Mouse (Mus musculus): ENCODE measurements around the gene Akr1c14. TPM values are rescaled to one million over a fixed set of nuclear protein-coding genes. Genes with fewer than 3 reads are reported as not detected.
A peak's percentile ranks its signal among the peaks of the same experiment; 100 is the strongest.

The Akr1c14 gene
- total and polyA plus RNA-seq, 2 experiments from 2014 or later, result 3.0 to 5.2 TPM

DNA sequence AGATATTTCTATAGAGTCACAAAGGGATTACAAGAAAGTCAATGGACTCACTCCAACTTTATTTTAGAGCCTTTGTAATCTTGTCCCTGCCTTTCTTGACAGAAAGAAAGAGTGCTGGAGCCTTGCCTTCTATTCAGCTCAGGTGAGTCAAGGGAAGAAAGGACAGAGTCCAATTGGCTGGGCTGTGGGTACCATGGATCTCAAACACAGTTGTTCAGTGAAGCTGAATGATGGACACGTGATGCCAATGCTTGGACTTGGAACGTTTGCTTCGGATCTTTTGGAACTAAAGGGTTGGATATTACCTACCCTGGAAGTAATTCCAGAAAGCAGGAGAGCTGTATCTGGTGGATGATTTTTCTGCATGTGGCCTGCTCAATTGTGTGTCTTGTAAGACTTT is 13.8 kb upstream of the Akr1c14 start:
- DNase-seq (ENCODE audit: low spot score), result no peak

DNA sequence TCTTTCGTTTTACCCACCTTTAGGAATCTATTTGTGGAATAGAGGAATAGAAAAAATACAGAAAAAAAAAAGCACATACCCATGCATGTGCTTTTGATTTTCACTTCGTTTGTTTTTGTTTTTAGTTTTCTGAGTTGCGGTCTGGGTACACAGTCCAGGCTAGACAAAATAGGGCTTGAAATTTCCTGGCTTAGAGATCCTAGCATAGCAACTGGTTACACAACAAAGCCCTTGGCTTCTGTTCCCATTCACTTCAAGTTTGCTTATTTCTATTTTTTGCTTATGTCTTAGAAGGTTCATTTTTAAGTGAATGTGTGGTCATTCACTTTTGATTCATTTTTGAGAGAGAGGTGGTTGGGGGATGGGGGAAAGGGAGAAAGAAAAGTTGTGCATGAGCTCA is 2.7 kb upstream of the Akr1c14 start:
- Histone ChIP-seq H3K27ac (ENCODE audit: low read depth) (no peak overlapping the region), H3K36me3 (replicated peaks; ENCODE audit: control insufficient read depth, insufficient read depth, low read length) (no peaks in the 10 kb centered on the region), H3K4me2 (ENCODE audit: low read depth, low read length) (no peak overlapping the region), H3K9ac (replicated peaks; ENCODE audit: low read depth, low read length) (no peak overlapping the region), H3K27me3 (ENCODE audit: control insufficient read depth, insufficient read depth, low read length) (no peaks in the 10 kb centered on the region), H3K4me3 (ENCODE audit: low read depth, low read length) (no peak overlapping the region), H3K9me3 (replicated peaks; ENCODE audit: control insufficient read depth, low read length) (no peaks in the 10 kb centered on the region), H3K4me1 (ENCODE audit: control insufficient read depth, insufficient read depth) (no peaks in the 10 kb centered on the region)
- TF ChIP-seq CTCF (IDR thresholded peaks at IDR 0.05; ENCODE audit: low read depth), result no peak
- TF ChIP-seq EP300 (IDR thresholded peaks at IDR 0.05; ENCODE audit: low read depth), result no peak
- 66% methylated on average over 3 of the region's 3 CpGs for WGBS
- ATAC-seq (ENCODE audit: insufficient read depth, low read depth) (no peak), DNase-seq (ENCODE audit: low spot score) (no peak)

More for the DNA sequence above, 13.8 kb upstream of the Akr1c14 start:
- WGBS, result 66% methylated on average over 3 of the region's 3 CpGs
- TF ChIP-seq EP300 (IDR thresholded peaks at IDR 0.05; ENCODE audit: low read depth) (no peak), CTCF (IDR thresholded peaks at IDR 0.05; ENCODE audit: low read depth) (no peak)
- H3K36me3 ChIP-seq (replicated peaks; ENCODE audit: control insufficient read depth, insufficient read depth, low read length), result no peaks in the 10 kb centered on the region
- H3K27ac ChIP-seq (ENCODE audit: low read depth), result no peak overlapping the region
- H3K4me3 ChIP-seq (ENCODE audit: low read depth, low read length), result no peak overlapping the region
- no peak overlapping the region for H3K9ac ChIP-seq (replicated peaks; ENCODE audit: low read depth, low read length)
- no peak overlapping the region for H3K4me2 ChIP-seq (ENCODE audit: low read depth, low read length)
- H3K4me1 ChIP-seq (ENCODE audit: control insufficient read depth, insufficient read depth), result no peaks in the 10 kb centered on the region
- ATAC-seq (ENCODE audit: insufficient read depth, low read depth), result no peak
- no peaks in the 10 kb centered on the region for H3K9me3 ChIP-seq (replicated peaks; ENCODE audit: control insufficient read depth, low read length)
- H3K27me3 ChIP-seq (ENCODE audit: control insufficient read depth, insufficient read depth, low read length), result no peaks in the 10 kb centered on the region

DNA sequence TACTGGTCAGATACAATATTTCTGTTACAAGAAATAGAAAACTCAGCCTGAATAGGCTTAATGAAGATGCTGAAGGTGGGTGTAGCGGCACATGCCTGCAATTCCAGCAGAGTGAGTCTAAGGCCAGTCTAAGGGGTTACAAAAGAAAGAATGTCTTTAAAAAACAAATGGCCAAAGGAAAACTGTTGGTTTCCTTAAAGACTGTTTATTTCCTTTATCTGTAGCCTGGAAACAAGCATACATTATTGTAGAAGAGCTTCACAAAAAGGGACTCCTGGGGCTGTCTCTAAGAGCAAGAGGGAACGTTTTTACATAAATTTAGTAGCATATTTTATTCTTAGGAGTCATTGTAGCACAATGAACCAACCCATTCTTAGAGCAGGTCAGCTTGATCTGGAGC is 2.0 kb upstream of the Akr1c14 start:
- Histone ChIP-seq H3K4me2 (ENCODE audit: low read depth, low read length) (no peak overlapping the region), H3K4me1 (ENCODE audit: control insufficient read depth, insufficient read depth) (no peaks in the 10 kb centered on the region), H3K9me3 (replicated peaks; ENCODE audit: control insufficient read depth, low read length) (no peaks in the 10 kb centered on the region), H3K36me3 (replicated peaks; ENCODE audit: control insufficient read depth, insufficient read depth, low read length) (no peaks in the 10 kb centered on the region), H3K4me3 (ENCODE audit: low read depth, low read length) (no peak overlapping the region), H3K27me3 (ENCODE audit: control insufficient read depth, insufficient read depth, low read length) (no peaks in the 10 kb centered on the region), H3K9ac (replicated peaks; ENCODE audit: low read depth, low read length) (no peak overlapping the region), H3K27ac (ENCODE audit: low read depth) (no peak overlapping the region)
- WGBS, result 56% methylated on average over 2 of the region's 2 CpGs
- DNase-seq (ENCODE audit: low spot score), result no peak
- no peak for ATAC-seq (ENCODE audit: insufficient read depth, low read depth)
- no peak for TF ChIP-seq CTCF (IDR thresholded peaks at IDR 0.05; ENCODE audit: low read depth)
- no peak for TF ChIP-seq EP300 (IDR thresholded peaks at IDR 0.05; ENCODE audit: low read depth)

DNA sequence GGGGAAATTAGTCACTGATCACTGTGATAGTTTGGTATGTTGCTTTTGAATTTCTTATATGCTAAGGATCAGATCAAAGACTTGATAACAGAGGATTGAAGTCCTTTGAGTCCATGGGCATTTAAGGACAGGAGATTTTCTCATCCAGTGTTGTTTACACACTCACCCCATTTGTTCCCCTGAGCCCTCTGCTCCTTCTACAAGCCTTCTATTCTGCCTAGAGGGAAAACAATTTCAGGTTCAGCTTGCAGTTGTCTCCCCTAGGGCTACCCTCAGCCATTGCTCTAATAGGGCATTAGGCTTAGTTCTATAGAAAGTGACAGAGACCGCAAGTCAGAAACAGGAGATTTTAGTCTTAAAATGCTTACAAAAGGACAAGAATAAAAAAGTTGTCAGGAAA is 585 bp upstream of the Akr1c14 start:
- H3K36me3 ChIP-seq (replicated peaks; ENCODE audit: control insufficient read depth, insufficient read depth, low read length), result no peaks in the 10 kb centered on the region
- no peaks in the 10 kb centered on the region for H3K4me1 ChIP-seq (ENCODE audit: control insufficient read depth, insufficient read depth)
- H3K27me3 ChIP-seq (ENCODE audit: control insufficient read depth, insufficient read depth, low read length), result no peaks in the 10 kb centered on the region
- TF ChIP-seq CTCF (IDR thresholded peaks at IDR 0.05; ENCODE audit: low read depth), result no peak
- no peak for TF ChIP-seq EP300 (IDR thresholded peaks at IDR 0.05; ENCODE audit: low read depth)
- DNase-seq (ENCODE audit: low spot score) (no peak), ATAC-seq (ENCODE audit: insufficient read depth, low read depth) (no peak)
- H3K9ac ChIP-seq (replicated peaks; ENCODE audit: low read depth, low read length), result no peak overlapping the region
- H3K9me3 ChIP-seq (replicated peaks; ENCODE audit: control insufficient read depth, low read length), result no peaks in the 10 kb centered on the region
- WGBS, result 97% methylated on average over 1 of the region's 1 CpGs
- H3K4me3 ChIP-seq (ENCODE audit: low read depth, low read length), result no peak overlapping the region
- no peak overlapping the region for H3K27ac ChIP-seq (ENCODE audit: low read depth)
- no peak overlapping the region for H3K4me2 ChIP-seq (ENCODE audit: low read depth, low read length)

DNA sequence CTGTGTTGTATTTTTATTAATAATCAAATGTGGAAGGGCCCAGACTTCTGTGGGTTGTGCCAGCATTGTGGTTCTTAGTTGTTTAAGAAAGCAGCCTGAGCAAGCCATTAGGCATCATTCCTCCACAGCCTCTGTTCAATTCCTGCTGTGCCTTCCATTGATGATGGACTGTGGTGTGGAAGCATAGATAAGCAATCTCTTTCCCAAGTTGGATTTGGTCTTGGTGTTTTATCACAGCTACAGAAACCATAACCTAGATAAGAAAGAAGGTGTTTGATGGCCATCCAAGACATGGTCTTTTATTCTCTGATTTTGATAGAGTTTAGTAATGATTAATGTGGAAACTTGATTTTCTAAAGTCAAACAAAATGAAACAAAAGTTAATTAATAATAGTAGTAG is 844 bp downstream of the Akr1c14 start:
- no peak for TF ChIP-seq CTCF (IDR thresholded peaks at IDR 0.05; ENCODE audit: low read depth)
- no peak for TF ChIP-seq EP300 (IDR thresholded peaks at IDR 0.05; ENCODE audit: low read depth)
- Histone ChIP-seq H3K9me3 (replicated peaks; ENCODE audit: control insufficient read depth, low read length) (no peaks in the 10 kb centered on the region), H3K36me3 (replicated peaks; ENCODE audit: control insufficient read depth, insufficient read depth, low read length) (no peaks in the 10 kb centered on the region), H3K9ac (replicated peaks; ENCODE audit: low read depth, low read length) (no peak overlapping the region), H3K4me3 (ENCODE audit: low read depth, low read length) (no peak overlapping the region), H3K4me1 (ENCODE audit: control insufficient read depth, insufficient read depth) (no peaks in the 10 kb centered on the region), H3K27ac (ENCODE audit: low read depth) (no peak overlapping the region), H3K27me3 (ENCODE audit: control insufficient read depth, insufficient read depth, low read length) (no peaks in the 10 kb centered on the region), H3K4me2 (ENCODE audit: low read depth, low read length) (no peak overlapping the region)
- ATAC-seq (ENCODE audit: insufficient read depth, low read depth) (no peak), DNase-seq (ENCODE audit: low spot score) (no peak)

DNA sequence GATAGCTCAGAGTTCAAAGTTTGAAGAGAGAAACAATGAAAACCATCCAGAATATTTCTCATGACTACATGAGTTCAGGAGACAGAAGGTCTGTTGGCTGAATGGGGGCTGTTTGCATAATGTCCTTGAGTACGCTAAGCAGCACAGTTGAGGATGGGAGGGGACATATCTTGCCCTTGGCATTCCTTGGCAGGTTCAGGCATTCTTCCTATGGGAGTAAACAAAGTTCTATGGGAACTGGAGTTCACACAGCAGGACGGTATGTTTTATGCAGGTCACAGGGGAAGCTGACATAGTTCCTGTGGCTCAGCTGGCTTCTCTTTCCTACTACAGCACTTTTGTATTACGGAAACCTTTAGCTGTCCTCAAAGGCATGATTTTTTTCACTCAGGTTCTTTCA is 6.6 kb downstream of the Akr1c14 start:
- DNase-seq (ENCODE audit: low spot score), result no peak
- ATAC-seq (ENCODE audit: insufficient read depth, low read depth), result no peak
- H3K4me3 ChIP-seq (ENCODE audit: low read depth, low read length), result no peak overlapping the region
- H3K4me1 ChIP-seq (ENCODE audit: control insufficient read depth, insufficient read depth), result no peaks in the 10 kb centered on the region
- 0 out of 2 replicates have a peak, but pooled peaks have one; percentile 37 for TF ChIP-seq EP300 (IDR thresholded peaks at IDR 0.05; ENCODE audit: low read depth)
- no peak for TF ChIP-seq CTCF (IDR thresholded peaks at IDR 0.05; ENCODE audit: low read depth)
- H3K36me3 ChIP-seq (replicated peaks; ENCODE audit: control insufficient read depth, insufficient read depth, low read length), result no peaks in the 10 kb centered on the region
- H3K9me3 ChIP-seq (replicated peaks; ENCODE audit: control insufficient read depth, low read length), result no peaks in the 10 kb centered on the region
- H3K9ac ChIP-seq (replicated peaks; ENCODE audit: low read depth, low read length), result no peak overlapping the region
- no peak overlapping the region for H3K27ac ChIP-seq (ENCODE audit: low read depth)
- H3K27me3 ChIP-seq (ENCODE audit: control insufficient read depth, insufficient read depth, low read length), result no peaks in the 10 kb centered on the region
- no peak overlapping the region for H3K4me2 ChIP-seq (ENCODE audit: low read depth, low read length)
- WGBS, result 53% methylated on average over 3 of the region's 3 CpGs

Data from heart, postnatal 0 days (tissue).